Mouse (Mus musculus): ENCODE measurements at regions not wholly inside any gene's neighbourhood (a gene's known extent, or its start where the extent isn't known, plus 50 kb on each side); places are given as distances from the start of the nearest gene placed in this dataset.

DNA sequence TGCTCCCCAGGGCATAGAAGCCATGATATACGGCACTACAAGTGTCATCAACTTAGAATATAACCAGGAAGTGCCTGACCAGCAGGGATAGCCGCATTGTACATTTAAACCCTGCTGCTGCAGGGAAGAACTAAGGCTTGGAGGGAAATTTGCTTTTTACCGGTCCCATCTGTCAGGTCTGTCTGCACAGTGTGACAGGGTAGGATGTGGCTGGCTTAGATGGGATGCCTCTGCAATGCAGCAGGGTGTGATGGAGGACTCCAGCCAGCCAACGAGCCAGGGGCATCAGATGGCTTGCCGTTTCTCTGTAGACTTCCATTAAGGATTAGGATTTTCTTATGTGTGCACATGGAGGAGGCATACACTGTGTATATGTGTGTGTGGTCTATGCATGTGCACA lies 426.2 kb upstream of the Auts2 start:
- dilution Hi-C loops (cut with MboI; ENCODE audit: extremely low pct_ligation_motif_present, extremely low pct_unique_long_range_greater_than_20kb, low sequenced_read_pairs) (no loop called here), in situ Hi-C loops (cut with MboI; ENCODE audit: low pct_ligation_motif_present, low pct_unique_long_range_greater_than_20kb, low sequenced_read_pairs) (no loop called here)
- Histone ChIP-seq H3K4me2 (ENCODE audit: insufficient read depth, low read depth, poor library complexity, severe bottlenecking) (no peak overlapping the region), H3K4me1 (ENCODE audit: control insufficient read depth in 1 of 2, insufficient read depth in 2 of 2) (no peaks in the 10 kb centered on the region), H3K27me3 (replicated peaks) (no peaks in the 10 kb centered on the region), H3K79me2 (replicated peaks; ENCODE audit: control insufficient read depth, extremely low read depth, insufficient read depth, poor library complexity, severe bottlenecking) (no peaks in the 10 kb centered on the region), H3K27ac (ENCODE audit: insufficient read depth, low read depth) (no peak overlapping the region), H3K4me3 (replicated peaks in 1 of 3; ENCODE audit: low read depth in 2 of 3, low read length in 2 of 3, poor library complexity in 1 of 3) (no peak overlapping the region), H3K9me3 (replicated peaks; ENCODE audit: low read length) (peaks cover 88% of the 10 kb centered on the region), H3K9ac (ENCODE audit: insufficient read depth, low read depth) (no peak overlapping the region), H3K36me3 (replicated peaks in 1 of 2; ENCODE audit: control insufficient read depth in 1 of 2, insufficient read depth in 1 of 2, low read length in 1 of 2) (no peaks in the 10 kb centered on the region)
- TF ChIP-seq TBP (conservative IDR thresholded peaks at IDR 0.05; ENCODE audit: low read depth, low read length) (no peak), USF2 (conservative IDR thresholded peaks at IDR 0.05; ENCODE audit: low read depth, low read length) (no peak), MAX (IDR thresholded peaks at IDR 0.05; ENCODE audit: low read length) (no peak), HCFC1 (IDR thresholded peaks at IDR 0.05; ENCODE audit: low read depth, low read length) (no peak), MAZ (IDR thresholded peaks at IDR 0.05; ENCODE audit: low read depth, low read length) (no peak), ZC3H11A (IDR thresholded peaks at IDR 0.05; ENCODE audit: low read depth, low read length) (no peak), UBTF (IDR thresholded peaks at IDR 0.05; ENCODE audit: low read depth, low read length) (no peak), JUN (IDR thresholded peaks at IDR 0.05; ENCODE audit: insufficient read depth, low read depth, low read length) (no peak)
- DNase-seq (ENCODE audit: extremely low read depth), result no peak

DNA sequence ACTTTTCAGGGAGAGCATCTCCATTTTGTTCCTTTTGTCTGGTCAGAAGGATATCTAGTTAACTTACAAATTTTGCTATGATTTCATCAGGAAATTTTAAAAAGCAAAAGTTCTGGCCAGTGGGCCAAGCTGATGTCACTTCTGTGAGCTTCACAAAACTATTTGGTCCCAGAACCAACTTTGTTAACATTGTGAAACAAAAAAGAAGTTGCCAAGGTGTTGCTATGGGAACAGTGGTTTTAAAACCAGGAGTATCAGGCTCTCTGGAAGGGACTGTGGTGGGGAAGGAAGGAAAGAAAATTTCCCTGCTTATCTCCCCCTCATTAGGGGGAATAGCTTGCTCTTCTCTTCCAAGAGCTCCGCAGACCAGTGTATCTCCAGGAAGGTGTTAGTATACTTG lies 416.8 kb upstream of the Auts2 start:
- dilution Hi-C loops (cut with MboI; ENCODE audit: extremely low pct_ligation_motif_present, extremely low pct_unique_long_range_greater_than_20kb, low sequenced_read_pairs), result no loop called here
- no peak for TF ChIP-seq ZNF384 (IDR thresholded peaks at IDR 0.05; ENCODE audit: low read depth, low read length)
- no peak for TF ChIP-seq SIN3A (IDR thresholded peaks at IDR 0.05; ENCODE audit: low read length)
- TF ChIP-seq USF2 (conservative IDR thresholded peaks at IDR 0.05; ENCODE audit: low read depth, low read length), result no peak
- H3K27me3 ChIP-seq (replicated peaks), result no peaks in the 10 kb centered on the region
- H3K9ac ChIP-seq (ENCODE audit: insufficient read depth, low read depth), result no peak overlapping the region
- peaks cover 78% of the 10 kb centered on the region for H3K9me3 ChIP-seq (replicated peaks; ENCODE audit: low read length)
- no peaks in the 10 kb centered on the region for H3K79me2 ChIP-seq (replicated peaks; ENCODE audit: control insufficient read depth, extremely low read depth, insufficient read depth, poor library complexity, severe bottlenecking)
- DNase-seq (ENCODE audit: extremely low read depth), result no peak
- H3K4me3 ChIP-seq (replicated peaks in 1 of 3; ENCODE audit: low read depth in 2 of 3, low read length in 2 of 3, poor library complexity in 1 of 3), result no peak overlapping the region
- no peak overlapping the region for H3K4me2 ChIP-seq (ENCODE audit: insufficient read depth, low read depth, poor library complexity, severe bottlenecking)
- no peaks in the 10 kb centered on the region for H3K36me3 ChIP-seq (replicated peaks in 1 of 2; ENCODE audit: control insufficient read depth in 1 of 2, insufficient read depth in 1 of 2, low read length in 1 of 2)
- no peak overlapping the region for H3K27ac ChIP-seq (ENCODE audit: insufficient read depth, low read depth)
- no peaks in the 10 kb centered on the region for H3K4me1 ChIP-seq (ENCODE audit: control insufficient read depth in 1 of 2, insufficient read depth in 2 of 2)
- in situ Hi-C loops (cut with MboI; ENCODE audit: low pct_ligation_motif_present, low pct_unique_long_range_greater_than_20kb, low sequenced_read_pairs), result no loop called here

DNA sequence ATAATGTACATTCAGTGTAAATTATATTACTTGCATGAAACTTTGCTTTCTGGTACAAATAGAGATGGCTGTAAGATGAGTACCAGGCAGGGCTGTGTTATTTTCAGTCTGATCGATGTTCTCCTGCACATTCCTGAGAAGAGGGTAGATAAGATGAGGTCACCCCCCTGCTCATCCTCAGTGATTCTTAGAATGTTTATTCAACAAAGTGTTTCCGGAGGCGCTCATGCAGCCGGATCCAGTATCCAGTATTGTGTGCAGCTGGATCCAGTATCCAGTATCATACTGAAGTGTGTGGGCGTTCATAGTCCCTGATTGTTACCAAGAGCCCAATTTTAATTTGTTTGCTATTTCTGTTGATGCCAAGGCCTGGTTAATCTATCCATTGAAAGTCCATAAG lies 413.0 kb upstream of the Auts2 start:
- no peak overlapping the region for H3K4me2 ChIP-seq (ENCODE audit: insufficient read depth, low read depth, poor library complexity, severe bottlenecking)
- H3K4me1 ChIP-seq (ENCODE audit: control insufficient read depth in 1 of 2, insufficient read depth in 2 of 2), result no peaks in the 10 kb centered on the region
- H3K79me2 ChIP-seq (replicated peaks; ENCODE audit: control insufficient read depth, extremely low read depth, insufficient read depth, poor library complexity, severe bottlenecking), result no peaks in the 10 kb centered on the region
- no peaks in the 10 kb centered on the region for H3K27me3 ChIP-seq (replicated peaks)
- no peak overlapping the region for H3K27ac ChIP-seq (ENCODE audit: insufficient read depth, low read depth)
- no peak for DNase-seq (ENCODE audit: extremely low read depth)
- H3K36me3 ChIP-seq (replicated peaks in 1 of 2; ENCODE audit: control insufficient read depth in 1 of 2, insufficient read depth in 1 of 2, low read length in 1 of 2), result no peaks in the 10 kb centered on the region
- dilution Hi-C loops (cut with MboI; ENCODE audit: extremely low pct_ligation_motif_present, extremely low pct_unique_long_range_greater_than_20kb, low sequenced_read_pairs), result no loop called here
- no peak overlapping the region for H3K9ac ChIP-seq (ENCODE audit: insufficient read depth, low read depth)
- in situ Hi-C loops (cut with MboI; ENCODE audit: low pct_ligation_motif_present, low pct_unique_long_range_greater_than_20kb, low sequenced_read_pairs), result no loop called here
- peaks cover 73% of the 10 kb centered on the region for H3K9me3 ChIP-seq (replicated peaks; ENCODE audit: low read length)
- no peak overlapping the region for H3K4me3 ChIP-seq (replicated peaks in 1 of 3; ENCODE audit: low read depth in 2 of 3, low read length in 2 of 3, poor library complexity in 1 of 3)
- TF ChIP-seq RCOR1 (conservative IDR thresholded peaks at IDR 0.05; ENCODE audit: low read depth, low read length) (no peak), ZNF384 (IDR thresholded peaks at IDR 0.05; ENCODE audit: low read depth, low read length) (no peak), MAZ (IDR thresholded peaks at IDR 0.05; ENCODE audit: low read depth, low read length) (no peak), MAX (IDR thresholded peaks at IDR 0.05; ENCODE audit: low read length) (no peak), POLR2AphosphoS2 (IDR thresholded peaks at IDR 0.05; ENCODE audit: low read depth, low read length) (no peak), BHLHE40 (IDR thresholded peaks at IDR 0.05; ENCODE audit: low read depth, low read length) (no peak), MYC (IDR thresholded peaks at IDR 0.05; ENCODE audit: low read depth, low read length) (no peak), USF2 (conservative IDR thresholded peaks at IDR 0.05; ENCODE audit: low read depth, low read length) (no peak), NELFE (IDR thresholded peaks at IDR 0.05; ENCODE audit: low read depth, low read length) (no peak), UBTF (IDR thresholded peaks at IDR 0.05; ENCODE audit: low read depth, low read length) (no peak), MXI1 (IDR thresholded peaks at IDR 0.05; ENCODE audit: low read depth, low read length) (no peak), SIN3A (IDR thresholded peaks at IDR 0.05; ENCODE audit: low read length) (no peak), JUN (IDR thresholded peaks at IDR 0.05; ENCODE audit: insufficient read depth, low read depth, low read length) (no peak), HCFC1 (IDR thresholded peaks at IDR 0.05; ENCODE audit: low read depth, low read length) (no peak), ZKSCAN1 (IDR thresholded peaks at IDR 0.05; ENCODE audit: borderline replicate concordance, low read depth, low read length) (no peak), JUND (conservative IDR thresholded peaks at IDR 0.05; ENCODE audit: low read depth, low read length) (no peak), POLR2A (IDR thresholded peaks at IDR 0.05; ENCODE audit: low read depth, low read length) (no peak)

All from CH12.LX (cell line).